Mouse (Mus musculus): ENCODE results near the gene Ndufa8.

Ndufa8 gene

GRCm38 (mm10) chr2:36048164-36048563 lies 1.0 kb downstream of the Ndufa8 start:
- DNase-seq (ENCODE audit: low spot score), result no peak

GRCm38 (mm10) chr2:36040872-36041271 lies 8.3 kb downstream of the Ndufa8 start:
- no peak for DNase-seq (ENCODE audit: low spot score)

- DNase-seq (ENCODE audit: low spot score), result no peak
Observed at GRCm38 (mm10) chr2:36039297-36039985, 9.8 kb downstream of the Ndufa8 start.

GRCm38 (mm10) chr2:36035413-36036081 lies 13.7 kb downstream of the Ndufa8 start:
- DNase-seq (ENCODE audit: low spot score), result no peak

- no peak for DNase-seq (ENCODE audit: low spot score)
Observed at GRCm38 (mm10) chr2:36034898-36035297, 14.3 kb downstream of the Ndufa8 start.

- DNase-seq (ENCODE audit: low spot score), result no peak
Observed at GRCm38 (mm10) chr2:36033966-36034365, 15.2 kb downstream of the Ndufa8 start.

- no peak for DNase-seq (ENCODE audit: low spot score)
Observed at GRCm38 (mm10) chr2:36032884-36033283, 16.3 kb downstream of the Ndufa8 start.

GRCm38 (mm10) chr2:36023291-36023690 lies 25.9 kb downstream of the Ndufa8 start:
- no peak for DNase-seq (ENCODE audit: low spot score)

GRCm38 (mm10) chr2:36021385-36022159 lies 27.6 kb downstream of the Ndufa8 start:
- DNase-seq (ENCODE audit: low spot score), result no peak

- no peak for DNase-seq (ENCODE audit: low spot score)
Observed at GRCm38 (mm10) chr2:36013010-36013409, 36.2 kb downstream of the Ndufa8 start.

GRCm38 (mm10) chr2:36011331-36011825 lies 37.8 kb downstream of the Ndufa8 start:
- no peak for DNase-seq (ENCODE audit: low spot score)

- DNase-seq (ENCODE audit: low spot score), result no peak
Observed at GRCm38 (mm10) chr2:36010579-36010978, 38.6 kb downstream of the Ndufa8 start.

GRCm38 (mm10) chr2:36009386-36009785 lies 39.8 kb downstream of the Ndufa8 start:
- peak; percentile 11 for DNase-seq (ENCODE audit: low spot score)

GRCm38 (mm10) chr2:36008071-36008470 lies 41.1 kb downstream of the Ndufa8 start:
- DNase-seq (ENCODE audit: low spot score), result peak; percentile 21

- DNase-seq (ENCODE audit: low spot score), result no peak
Observed at GRCm38 (mm10) chr2:36002188-36002587, 47.0 kb downstream of the Ndufa8 start.

GRCm38 (mm10) chr2:36000390-36000789 lies 48.8 kb downstream of the Ndufa8 start:
- DNase-seq (ENCODE audit: low spot score), result no peak

- no peak for DNase-seq (ENCODE audit: low spot score)
Observed at GRCm38 (mm10) chr2:35999212-35999611, 50.0 kb downstream of the Ndufa8 start.

GRCm38 (mm10) chr2:35998416-35998815 lies 50.8 kb downstream of the Ndufa8 start:
- no peak for DNase-seq (ENCODE audit: low spot score)

GRCm38 (mm10) chr2:35996753-35997152 lies 52.5 kb downstream of the Ndufa8 start:
- no peak for DNase-seq (ENCODE audit: low spot score)

GRCm38 (mm10) chr2:35994303-35994702 lies 54.9 kb downstream of the Ndufa8 start:
- DNase-seq (ENCODE audit: low spot score), result no peak

GRCm38 (mm10) chr2:35993481-35993880 lies 55.7 kb downstream of the Ndufa8 start:
- no peak for DNase-seq (ENCODE audit: low spot score)

- DNase-seq (ENCODE audit: low spot score), result no peak
Observed at GRCm38 (mm10) chr2:35992259-35992658, 56.9 kb downstream of the Ndufa8 start.

All from spleen, adult 12 weeks (tissue).